Mouse (Mus musculus) hindbrain, embryonic 10.5 days (tissue): ENCODE measurements at regions not wholly inside any gene's neighbourhood (a gene's known extent, or its start where the extent isn't known, plus 50 kb on each side); places are given as distances from the start of the nearest gene placed in this dataset.

Experiments
- DNase-seq: peaks from one replicate; pipeline ENCODE4 v3.0.0-alpha.2; 2017; ENCODE audit warnings: low spot score
- H3K27ac ChIP-seq: fragments of 300-500 bp; sonication (generic); 2 replicates; pipeline ENCODE4 v1.5.1; 2016; ENCODE audit warnings: mild to moderate bottlenecking, moderate library complexity
- H3K27me3 ChIP-seq: fragments of 300-500 bp; sonication (generic); 2 replicates; pipeline ENCODE4 v1.6.1; 2016; ENCODE audit warnings: mild to moderate bottlenecking; ENCODE audit not compliant: poor library complexity, insufficient read depth, severe bottlenecking
- H3K36me3 ChIP-seq: fragments of 300-500 bp; sonication (generic); 2 replicates; pipeline ENCODE4 v1.6.1; 2016; ENCODE audit warnings: mild to moderate bottlenecking, moderate library complexity
- H3K4me1 ChIP-seq: fragments of 300-500 bp; sonication (generic); replicated peaks from 2 replicates; pipeline ENCODE4 v1.6.1; 2016; ENCODE audit warnings: mild to moderate bottlenecking
- H3K4me3 ChIP-seq: fragments of 300-500 bp; sonication (generic); 2 replicates; pipeline ENCODE4 v1.5.1; 2016; ENCODE audit warnings: mild to moderate bottlenecking, moderate library complexity
- H3K9me3 ChIP-seq: fragments of 300-500 bp; sonication (generic); 2 replicates; pipeline ENCODE4 v1.6.1; 2016; ENCODE audit warnings: mild to moderate bottlenecking, moderate library complexity
- WGBS: fragments of 180-500 bp; shearing (Covaris S2); methylation state at CpG from one replicate; pipeline ENCODE4 v1.1.7; 2016; 5-methylcytosine and 5-hydroxymethylcytosine counted together

DNA sequence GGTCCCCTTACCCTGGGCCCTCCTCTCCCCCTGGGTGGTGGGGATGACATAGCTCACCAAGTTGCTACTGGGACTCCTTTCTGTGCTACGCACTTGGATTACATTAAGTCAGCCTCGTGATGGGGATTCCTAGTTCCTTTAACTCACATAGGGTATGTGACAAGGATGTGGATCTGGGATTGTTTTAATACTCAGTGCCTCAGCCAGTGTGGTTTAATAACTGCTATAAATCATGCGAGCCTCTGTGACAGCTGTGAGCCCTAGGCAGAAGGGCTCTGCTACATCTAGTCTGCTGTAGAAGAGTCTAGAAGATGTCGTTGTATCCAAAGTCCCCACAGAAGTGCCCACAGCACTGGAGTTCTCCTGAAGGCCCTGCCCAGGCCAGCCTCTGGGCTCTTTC lies 796.5 kb upstream of the Car8 start:
- Histone ChIP-seq H3K36me3 (no peaks in the 10 kb centered on the region), H3K27ac (no peak overlapping the region), H3K9me3 (no peaks in the 10 kb centered on the region), H3K27me3 (no peaks in the 10 kb centered on the region), H3K4me1 (peaks cover 8% of the 10 kb centered on the region), H3K4me3 (no peak overlapping the region)
- DNase-seq: no peak
- 84% methylated on average over 4 of the region's 4 CpGs for WGBS

DNA sequence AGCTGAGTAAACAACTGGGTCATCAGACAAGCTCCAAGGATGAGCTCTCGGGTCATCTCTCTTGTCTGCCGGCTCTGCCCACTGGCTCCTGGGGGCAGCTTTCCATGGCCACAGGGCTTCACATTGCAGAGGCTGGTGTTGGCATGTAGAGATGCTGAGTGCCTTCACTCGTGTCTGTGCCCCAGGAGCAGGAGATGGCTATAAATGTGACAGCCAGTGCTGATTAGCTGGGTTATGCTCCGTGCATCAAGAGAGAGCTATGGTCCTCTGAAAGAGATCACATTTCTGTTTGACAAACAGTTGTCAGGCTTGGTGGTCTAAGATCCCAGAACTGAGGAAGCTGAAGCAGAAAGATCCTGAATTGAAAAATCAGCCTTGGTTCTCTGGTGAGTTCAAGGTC lies 795.4 kb upstream of the Car8 start:
- no peak overlapping the region for H3K4me3 ChIP-seq
- no peaks in the 10 kb centered on the region for H3K36me3 ChIP-seq
- WGBS: 64% methylated on average over 4 of the region's 4 CpGs
- no peak for DNase-seq
- no peaks in the 10 kb centered on the region for H3K9me3 ChIP-seq
- peaks cover 10% of the 10 kb centered on the region for H3K4me1 ChIP-seq
- no peak overlapping the region for H3K27ac ChIP-seq
- no peaks in the 10 kb centered on the region for H3K27me3 ChIP-seq

DNA sequence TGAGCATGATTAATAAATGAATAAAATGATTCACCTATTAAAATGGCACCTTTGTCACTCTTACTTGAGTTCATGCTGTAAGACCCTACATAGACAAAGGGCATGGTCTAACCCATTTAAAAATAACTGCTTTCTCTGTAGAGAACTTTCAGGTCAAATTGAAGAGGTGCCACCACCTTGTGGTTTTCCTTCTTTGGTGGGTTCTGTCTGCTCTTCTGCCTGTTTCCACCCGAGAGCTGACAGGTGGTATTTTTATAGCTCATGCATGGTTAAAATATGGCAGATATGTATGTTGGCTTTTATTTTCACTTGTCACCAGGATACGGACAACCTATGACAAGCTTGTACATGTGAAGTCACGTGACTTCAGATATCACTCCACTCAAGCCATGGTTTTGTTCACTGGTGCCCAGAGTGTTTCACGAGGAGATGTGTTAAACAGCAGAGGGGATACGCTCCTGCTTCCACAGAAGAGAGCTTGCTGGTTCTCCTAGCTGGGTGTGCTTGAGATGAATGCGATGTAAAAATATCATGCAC lies 794.3 kb upstream of the Car8 start:
- Histone ChIP-seq H3K9me3 (no peaks in the 10 kb centered on the region), H3K27me3 (no peaks in the 10 kb centered on the region), H3K4me1 (peaks cover 21% of the 10 kb centered on the region), H3K27ac (no peak overlapping the region), H3K4me3 (no peak overlapping the region), H3K36me3 (no peaks in the 10 kb centered on the region)
- DNase-seq: no peak
- 92% methylated on average over 6 of the region's 6 CpGs for WGBS

DNA sequence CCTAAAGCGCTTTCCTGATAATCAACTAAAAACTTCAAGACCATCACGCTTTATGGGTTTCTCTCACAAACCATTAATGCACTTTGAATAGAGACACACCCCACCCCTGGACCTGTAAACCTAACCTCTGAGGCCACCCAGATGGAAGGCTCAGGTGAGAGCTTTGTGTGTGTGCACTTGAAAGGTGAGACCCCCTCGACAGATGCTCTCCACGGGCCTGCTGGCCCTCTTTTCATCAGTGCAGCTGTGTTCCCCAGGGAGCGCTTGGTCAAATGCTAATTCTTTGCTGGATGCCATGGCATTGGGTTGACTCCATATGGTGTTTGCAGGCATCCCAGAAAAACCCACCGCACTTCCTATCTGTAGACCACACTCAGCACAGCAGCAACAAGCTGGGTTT lies 792.8 kb upstream of the Car8 start:
- H3K27ac ChIP-seq: no peak overlapping the region
- H3K9me3 ChIP-seq: no peaks in the 10 kb centered on the region
- H3K36me3 ChIP-seq: no peaks in the 10 kb centered on the region
- 39% methylated on average over 6 of the region's 6 CpGs for WGBS
- no peak for DNase-seq
- peaks cover 35% of the 10 kb centered on the region for H3K4me1 ChIP-seq
- no peak overlapping the region for H3K4me3 ChIP-seq
- H3K27me3 ChIP-seq: no peaks in the 10 kb centered on the region

DNA sequence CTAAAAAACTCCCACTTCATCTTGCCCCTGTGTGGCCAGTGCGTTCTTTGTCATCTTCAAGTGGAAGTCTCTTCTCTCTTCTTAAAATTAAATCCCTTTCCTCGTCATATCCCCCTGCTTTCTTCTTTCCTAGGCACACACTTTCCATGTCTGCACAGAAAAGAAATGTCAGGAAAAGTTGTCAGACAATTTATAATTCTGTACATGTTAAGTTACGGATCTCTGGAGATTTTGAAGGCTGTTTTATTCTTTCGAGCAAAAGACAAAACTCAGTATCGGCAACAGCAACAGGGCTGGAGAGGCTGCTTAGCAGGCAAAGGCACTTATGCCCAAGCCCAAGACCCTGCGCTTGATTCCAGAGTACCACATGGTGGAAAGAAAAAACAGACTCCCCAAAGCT lies 790.1 kb upstream of the Car8 start:
- Histone ChIP-seq H3K27me3 (no peaks in the 10 kb centered on the region), H3K4me1 (peaks cover 47% of the 10 kb centered on the region), H3K36me3 (no peaks in the 10 kb centered on the region), H3K27ac (peak overlapping the region; percentile 90), H3K9me3 (no peaks in the 10 kb centered on the region), H3K4me3 (peak overlapping the region; percentile 58)
- WGBS: 20% methylated on average over 6 of the region's 6 CpGs
- DNase-seq: no peak

DNA sequence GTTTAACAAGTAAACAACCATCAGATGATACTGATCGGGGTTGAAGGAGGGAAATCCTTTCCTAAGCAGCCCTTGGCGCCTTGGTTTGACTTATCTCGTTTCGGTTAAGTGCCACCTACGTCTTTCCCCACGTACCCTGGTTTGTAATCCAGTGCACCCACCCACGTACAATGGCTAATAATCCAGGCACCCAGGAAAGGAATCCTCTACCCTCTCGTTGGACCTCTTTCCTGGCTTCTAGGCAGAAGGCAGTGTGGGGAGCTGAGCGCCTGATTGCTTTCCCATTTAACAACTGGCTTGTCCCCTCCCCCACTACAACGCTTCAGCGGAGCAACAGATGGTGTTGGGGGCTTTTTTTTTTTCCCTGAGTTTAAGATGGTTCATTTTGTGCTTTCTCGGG lies 789.6 kb upstream of the Car8 start:
- Histone ChIP-seq H3K4me3 (peak overlapping the region; percentile 58), H3K27me3 (no peaks in the 10 kb centered on the region), H3K9me3 (no peaks in the 10 kb centered on the region), H3K27ac (peak overlapping the region; percentile 90), H3K36me3 (no peaks in the 10 kb centered on the region), H3K4me1 (peaks cover 47% of the 10 kb centered on the region)
- WGBS: 1% methylated on average over 12 of the region's 12 CpGs
- DNase-seq: peak; percentile 66

DNA sequence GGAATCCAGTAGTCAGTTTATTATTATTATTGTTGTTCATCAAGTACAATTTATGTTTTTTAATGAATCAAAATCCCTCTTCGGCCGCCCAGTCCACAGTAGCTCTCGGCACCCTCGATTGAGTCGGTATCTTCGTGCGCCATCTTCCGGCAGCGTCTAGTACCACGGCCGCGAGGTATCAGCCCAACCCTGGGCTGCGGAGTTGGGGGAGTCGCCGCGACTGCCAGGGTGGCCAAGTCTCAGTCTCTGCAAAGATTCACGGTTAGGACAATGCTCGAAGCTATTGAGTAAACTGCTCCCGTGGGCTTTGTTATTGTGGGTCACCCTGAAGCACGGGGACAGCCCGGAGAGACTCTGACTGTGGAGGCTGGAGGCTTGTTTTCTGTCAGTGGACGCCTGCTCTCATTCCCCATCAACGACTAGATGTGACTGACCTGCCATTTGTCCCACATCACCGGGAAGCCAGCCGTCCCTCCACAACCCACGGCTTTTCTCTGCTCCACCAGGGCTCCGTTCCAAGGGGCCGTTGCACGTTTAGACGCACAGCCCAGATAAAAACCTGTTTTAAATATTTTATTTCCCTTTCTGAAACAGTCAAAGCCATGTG lies 789.1 kb upstream of the Car8 start:
- under 1% methylated on average over 30 of the region's 30 CpGs for WGBS
- Histone ChIP-seq H3K9me3 (no peaks in the 10 kb centered on the region), H3K4me3 (peak overlapping the region; percentile 58), H3K27me3 (no peaks in the 10 kb centered on the region), H3K27ac (peak overlapping the region; percentile 90), H3K4me1 (peaks cover 48% of the 10 kb centered on the region), H3K36me3 (no peaks in the 10 kb centered on the region)
- peak; percentile 90 for DNase-seq

GRCm38 (mm10) chr4:9027383-9027782 lies 788.5 kb upstream of the Car8 start:
- 26% methylated on average over 7 of the region's 7 CpGs for WGBS
- H3K27ac ChIP-seq: peak overlapping the region; percentile 69; the same call in 1 of the 2 replicates
- no peaks in the 10 kb centered on the region for H3K9me3 ChIP-seq
- peaks cover 53% of the 10 kb centered on the region for H3K4me1 ChIP-seq
- no peak for DNase-seq
- H3K4me3 ChIP-seq: peak overlapping the region; percentile 58
- H3K36me3 ChIP-seq: no peaks in the 10 kb centered on the region
- H3K27me3 ChIP-seq: no peaks in the 10 kb centered on the region

GRCm38 (mm10) chr4:9026841-9027240 lies 788.0 kb upstream of the Car8 start:
- Histone ChIP-seq H3K4me3 (no peak overlapping the region), H3K27ac (no peak overlapping the region), H3K27me3 (no peaks in the 10 kb centered on the region), H3K36me3 (no peaks in the 10 kb centered on the region), H3K9me3 (no peaks in the 10 kb centered on the region), H3K4me1 (peaks cover 54% of the 10 kb centered on the region)
- DNase-seq: no peak
- 82% methylated on average over 16 of the region's 16 CpGs for WGBS

GRCm38 (mm10) chr4:9025821-9026470 lies 787.1 kb upstream of the Car8 start:
- H3K27ac ChIP-seq: peak overlapping the region; percentile 54
- no peaks in the 10 kb centered on the region for H3K9me3 ChIP-seq
- H3K4me3 ChIP-seq: no peak overlapping the region
- peaks cover 48% of the 10 kb centered on the region for H3K4me1 ChIP-seq
- H3K36me3 ChIP-seq: no peaks in the 10 kb centered on the region
- no peaks in the 10 kb centered on the region for H3K27me3 ChIP-seq
- DNase-seq: peak; percentile 38
- WGBS: 42% methylated on average over 8 of the region's 8 CpGs

GRCm38 (mm10) chr4:9024216-9024925 lies 785.5 kb upstream of the Car8 start:
- H3K4me1 ChIP-seq: peaks cover 52% of the 10 kb centered on the region
- no peak overlapping the region for H3K4me3 ChIP-seq
- 88% methylated on average over 6 of the region's 6 CpGs for WGBS
- H3K9me3 ChIP-seq: no peaks in the 10 kb centered on the region
- no peak overlapping the region for H3K27ac ChIP-seq
- H3K27me3 ChIP-seq: no peaks in the 10 kb centered on the region
- DNase-seq: no peak
- H3K36me3 ChIP-seq: no peaks in the 10 kb centered on the region

DNA sequence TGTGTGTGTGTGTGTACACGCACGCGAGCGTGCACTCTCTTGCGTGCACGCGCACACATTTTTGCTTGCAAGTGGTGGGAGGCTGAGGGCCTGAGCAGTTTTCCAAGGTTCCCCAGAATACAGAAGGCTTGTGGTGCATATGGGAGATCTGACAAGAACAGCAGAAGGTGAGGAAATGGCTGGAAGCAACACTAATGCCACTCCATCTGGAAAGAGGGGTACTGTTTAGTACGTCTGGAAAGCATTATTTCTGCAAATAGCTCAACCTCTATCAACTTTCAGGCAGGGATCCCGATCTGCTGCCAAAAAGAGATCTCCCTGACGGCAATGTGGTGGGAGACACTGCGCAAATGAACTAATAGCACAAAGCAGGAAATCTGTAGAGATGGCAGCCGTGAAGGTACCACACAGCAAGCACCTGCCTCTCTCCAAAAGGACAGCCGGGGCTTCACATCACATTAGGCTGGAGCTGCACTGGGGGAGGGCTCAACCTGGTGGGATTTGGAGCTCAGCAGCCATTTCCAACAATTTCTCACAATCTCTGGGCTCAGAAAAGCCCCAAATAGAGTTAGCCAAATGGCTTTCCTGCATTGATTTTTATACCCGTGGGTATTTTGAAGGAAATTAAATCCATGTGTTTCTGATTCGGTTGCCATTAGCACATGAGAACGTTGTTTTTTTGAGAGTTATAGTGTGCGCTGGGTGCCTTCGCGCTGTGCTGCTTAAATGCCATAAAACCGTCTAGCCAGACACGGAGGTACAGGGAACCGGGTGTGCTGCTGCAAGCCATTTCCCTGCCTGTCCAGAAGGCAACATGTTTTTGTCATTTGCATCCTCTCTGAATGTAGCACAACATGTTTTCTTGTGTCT lies 780.6 kb upstream of the Car8 start:
- DNase-seq: no peak
- WGBS: 78% methylated on average over 22 of the region's 22 CpGs

More for the DNA sequence above, 780.6 kb upstream of the Car8 start:
- H3K4me1 ChIP-seq: peaks cover 48% of the 10 kb centered on the region
- H3K36me3 ChIP-seq: no peaks in the 10 kb centered on the region
- no peaks in the 10 kb centered on the region for H3K27me3 ChIP-seq
- H3K4me3 ChIP-seq: no peak overlapping the region
- peak overlapping the region; percentile 18; the same call in 1 of the 2 replicates for H3K27ac ChIP-seq
- no peaks in the 10 kb centered on the region for H3K9me3 ChIP-seq
